ENCODE assay signal across 21 mouse cellular contexts in the genomic region with DNA sequence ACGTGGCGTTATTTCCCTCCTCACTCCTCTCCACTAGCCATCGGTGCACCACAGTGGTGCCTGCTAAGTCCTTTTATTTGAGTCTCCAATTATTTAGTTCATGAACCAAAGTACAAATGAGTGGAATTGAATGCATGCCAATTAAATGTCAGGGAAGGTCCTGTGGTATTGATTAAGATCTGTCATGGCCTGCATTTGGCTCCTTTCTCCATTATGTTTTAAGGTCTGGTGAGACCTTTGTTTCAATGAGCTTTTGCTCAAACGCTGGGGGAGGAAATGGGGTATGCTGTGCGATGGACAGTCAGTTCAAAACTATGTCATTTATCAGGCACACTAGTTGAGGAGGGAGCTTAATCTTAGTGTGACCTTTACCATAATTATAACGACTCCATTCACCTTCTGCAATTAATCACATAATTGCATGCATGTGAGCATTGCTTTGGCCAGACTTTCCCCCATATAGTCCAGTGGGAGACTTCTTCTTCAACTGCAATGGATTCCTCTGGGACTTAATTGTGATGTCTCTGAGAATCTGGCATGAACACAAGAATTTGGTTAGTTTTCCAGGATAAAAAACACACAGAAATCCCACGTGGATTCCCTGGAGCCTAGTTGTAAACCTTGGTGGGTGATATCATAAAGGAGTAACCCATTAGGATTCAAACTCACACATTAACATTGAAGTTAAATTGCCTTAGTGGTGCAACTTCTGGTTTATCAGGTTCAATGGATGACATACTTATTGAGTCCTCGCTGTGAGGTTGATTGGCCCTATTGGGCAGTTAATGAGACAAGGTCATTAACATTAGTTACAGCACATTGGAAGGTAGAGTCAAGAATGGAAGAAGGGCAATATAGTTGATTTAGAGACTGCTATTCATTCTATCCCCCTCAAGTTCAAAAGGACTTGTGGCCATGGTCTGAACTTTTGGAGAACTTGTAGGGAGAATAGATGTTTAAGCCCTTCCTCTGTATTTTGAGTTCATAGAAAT.
DNase-seq lines count a peak whose midpoint lies in the region; ATAC-seq lines count a peak whose summit lies in the region.
"Had no signal": no experiment of that assay in that cellular context is flagged by ENCODE, and none has a peak within 500 bp of the region (broad histone marks: within the 10 kb centered on the region; RNA-seq: fewer than 3 reads in every experiment).

No protein-coding gene starts in this region.

- no peaks in the 10 kb centered on the region for H3K36me3 ChIP-seq in forebrain, embryonic 11.5 days (ENCODE audit: control insufficient read depth, insufficient read depth, low read length)
- H3K36me3 ChIP-seq in forebrain, embryonic 16.5 days (ENCODE audit: control insufficient read depth, insufficient read depth): no peaks in the 10 kb centered on the region
- no peaks in the 10 kb centered on the region for H3K36me3 ChIP-seq in neural tube, embryonic 11.5 days (ENCODE audit: control insufficient read depth, insufficient read depth, low read length)
- H3K36me3 ChIP-seq in forebrain, embryonic 14.5 days (ENCODE audit: control insufficient read depth, insufficient read depth, low read length): no peaks in the 10 kb centered on the region
- H3K36me3 ChIP-seq: embryonic facial prominence, embryonic 15.5 days; hindbrain, embryonic 12.5 days; intestine, embryonic 15.5 days; limb, embryonic 12.5 days; liver, embryonic 12.5 days had no signal

- H3K4me2 ChIP-seq in forebrain, embryonic 11.5 days (ENCODE audit: low read depth, low read length, severe bottlenecking): no peak overlapping the region
- H3K4me2 ChIP-seq in forebrain, embryonic 16.5 days (ENCODE audit: low read length): no peak overlapping the region
- no peak overlapping the region for H3K4me2 ChIP-seq in neural tube, embryonic 11.5 days (ENCODE audit: low read depth)
- H3K4me2 ChIP-seq in forebrain, embryonic 14.5 days (ENCODE audit: low read length): no peak overlapping the region
- H3K4me2 ChIP-seq: embryonic facial prominence, embryonic 15.5 days; hindbrain, embryonic 12.5 days; intestine, embryonic 15.5 days; limb, embryonic 12.5 days; liver, embryonic 12.5 days; midbrain, embryonic 11.5 days had no signal

- no peaks in the 10 kb centered on the region; the same call in 1 of the 2 replicates for H3K4me1 ChIP-seq in forebrain, embryonic 11.5 days (replicated peaks; ENCODE audit: control insufficient read depth, insufficient read depth, low read length)
- 0 out of 2 replicates have a peak, but pooled peaks cover 2% of the 10 kb centered on the region for H3K4me1 ChIP-seq in forebrain, embryonic 16.5 days (replicated peaks; ENCODE audit: control insufficient read depth, insufficient read depth, low read length)
- H3K4me1 ChIP-seq in neural tube, embryonic 11.5 days (ENCODE audit: control insufficient read depth, insufficient read depth, low read length): no peaks in the 10 kb centered on the region
- H3K4me1 ChIP-seq in forebrain, embryonic 14.5 days (ENCODE audit: control insufficient read depth, insufficient read depth, low read length): no peaks in the 10 kb centered on the region; the same call in 1 of the 2 replicates
- H3K4me1 ChIP-seq: embryonic facial prominence, embryonic 15.5 days; hindbrain, embryonic 12.5 days; intestine, embryonic 15.5 days had no signal

- ATAC-seq in forebrain, embryonic 11.5 days (replicated peaks; ENCODE audit: low FRiP score): peak; percentile 75
- ATAC-seq in forebrain, embryonic 16.5 days: no peak
- ATAC-seq in neural tube, embryonic 11.5 days (ENCODE audit: insufficient read depth, low FRiP score, low TSS enrichment): peak; percentile 79
- peak; percentile 82 for ATAC-seq in forebrain, embryonic 14.5 days
- ATAC-seq: intestine, embryonic 15.5 days; liver, embryonic 12.5 days had no signal

- H3K4me3 ChIP-seq in forebrain, embryonic 11.5 days (ENCODE audit: low read depth, low read length): no peak overlapping the region
- no peak overlapping the region for H3K4me3 ChIP-seq in forebrain, embryonic 16.5 days (replicated peaks; ENCODE audit: low read length)
- no peak overlapping the region for H3K4me3 ChIP-seq in neural tube, embryonic 11.5 days (ENCODE audit: low read depth, low read length)
- H3K4me3 ChIP-seq in forebrain, embryonic 14.5 days (ENCODE audit: low read depth, low read length): no peak overlapping the region
- H3K4me3 ChIP-seq: embryonic facial prominence, embryonic 15.5 days; hindbrain, embryonic 12.5 days; intestine, embryonic 15.5 days; limb, embryonic 12.5 days; liver, embryonic 12.5 days had no signal

- no peak for DNase-seq in forebrain, embryonic 11.5 days (ENCODE audit: low spot score)
- DNase-seq in neural tube, embryonic 11.5 days (ENCODE audit: low spot score): no peak
- DNase-seq in neural tube, embryonic 10.5 days (ENCODE audit: extremely low spot score, low spot score): no peak
- DNase-seq in forebrain, embryonic 14.5 days (ENCODE audit: low spot score): peak; percentile 66
- DNase-seq in retina, embryonic 14.5 days (ENCODE audit: low spot score): peak; percentile 9
- no peak for DNase-seq in urinary bladder, adult 18-20 months (ENCODE audit: low spot score in 2 of 2)
- no peak for DNase-seq in lung, postnatal 10 days
- DNase-seq: adrenal gland, adult 8-10 months; B cell, adult 2 months; cerebellum, adult 9-10 months; heart, postnatal 10 days; lung, adult 2 months; thymus, postnatal 14 days had no signal

- no peak overlapping the region for H3K9ac ChIP-seq in forebrain, embryonic 11.5 days (ENCODE audit: low read length)
- no peak overlapping the region for H3K9ac ChIP-seq in forebrain, embryonic 16.5 days (replicated peaks; ENCODE audit: low read depth, low read length)
- H3K9ac ChIP-seq in neural tube, embryonic 11.5 days (ENCODE audit: low read length): no peak overlapping the region
- H3K9ac ChIP-seq in forebrain, embryonic 14.5 days (ENCODE audit: low read length): no peak overlapping the region
- H3K9ac ChIP-seq: embryonic facial prominence, embryonic 15.5 days; hindbrain, embryonic 12.5 days; intestine, embryonic 15.5 days; limb, embryonic 12.5 days; liver, embryonic 12.5 days had no signal

- H3K27me3 ChIP-seq in forebrain, embryonic 11.5 days (ENCODE audit: control insufficient read depth, insufficient read depth, low read length): no peaks in the 10 kb centered on the region
- H3K27me3 ChIP-seq in forebrain, embryonic 16.5 days (replicated peaks; ENCODE audit: control insufficient read depth, insufficient read depth, low read length): no peaks in the 10 kb centered on the region
- no peaks in the 10 kb centered on the region for H3K27me3 ChIP-seq in neural tube, embryonic 11.5 days (ENCODE audit: control insufficient read depth, insufficient read depth, low read length)
- no peaks in the 10 kb centered on the region for H3K27me3 ChIP-seq in forebrain, embryonic 14.5 days (replicated peaks; ENCODE audit: control insufficient read depth, insufficient read depth, low read length)
- H3K27me3 ChIP-seq: embryonic facial prominence, embryonic 15.5 days; hindbrain, embryonic 12.5 days; intestine, embryonic 15.5 days; liver, embryonic 12.5 days had no signal

- 27% methylated on average over 8 of the region's 8 CpGs for WGBS in forebrain, embryonic 11.5 days
- 8% methylated on average over 8 of the region's 8 CpGs for WGBS in forebrain, embryonic 16.5 days
- WGBS in neural tube, embryonic 11.5 days: 55% methylated on average over 8 of the region's 8 CpGs
- 7% methylated on average over 8 of the region's 8 CpGs for WGBS in forebrain, embryonic 14.5 days

- no peak overlapping the region for H3K27ac ChIP-seq in forebrain, embryonic 11.5 days (ENCODE audit: low read depth, low read length)
- no peak overlapping the region for H3K27ac ChIP-seq in forebrain, embryonic 16.5 days (ENCODE audit: low read length)
- H3K27ac ChIP-seq in neural tube, embryonic 11.5 days (ENCODE audit: low read depth, low read length): no peak overlapping the region
- H3K27ac ChIP-seq in forebrain, embryonic 14.5 days (ENCODE audit: low read depth, low read length): no peak overlapping the region
- H3K27ac ChIP-seq: embryonic facial prominence, embryonic 15.5 days; hindbrain, embryonic 12.5 days; intestine, embryonic 15.5 days; limb, embryonic 12.5 days; liver, embryonic 12.5 days; macrophage had no signal

- H3K9me3 ChIP-seq in forebrain, embryonic 11.5 days (ENCODE audit: control insufficient read depth, low read length): no peaks in the 10 kb centered on the region
- no peaks in the 10 kb centered on the region for H3K9me3 ChIP-seq in forebrain, embryonic 16.5 days (ENCODE audit: control insufficient read depth, low read length)
- no peaks in the 10 kb centered on the region for H3K9me3 ChIP-seq in neural tube, embryonic 11.5 days (ENCODE audit: control insufficient read depth, low read length)
- no peaks in the 10 kb centered on the region for H3K9me3 ChIP-seq in forebrain, embryonic 14.5 days (replicated peaks; ENCODE audit: control insufficient read depth, low read length)
- H3K9me3 ChIP-seq: embryonic facial prominence, embryonic 15.5 days; hindbrain, embryonic 12.5 days; intestine, embryonic 15.5 days; limb, embryonic 12.5 days; liver, embryonic 12.5 days had no signal

Comparison
In these comparisons a context has a peak if more than half of its experiments do, and no peak if none do; other contexts are left out.
1. DNase-seq: peak in forebrain, embryonic 14.5 days (single experiment) and retina, embryonic 14.5 days (single experiment); none in forebrain, embryonic 11.5 days (single experiment), neural tube, embryonic 11.5 days (single experiment), neural tube, embryonic 10.5 days (single experiment), urinary bladder, adult 18-20 months (0 of 2) and lung, postnatal 10 days (single experiment).